Mouse (Mus musculus) bone marrow macrophage, adult 2 months (primary cell): Measurements from ENCODE around the gene LTO1.

Experiments
- CTCF ChIP-seq: IDR thresholded peaks from 2 replicates; pipeline ENCODE4 v1.5.1; 2012; ENCODE audit warnings: low read depth, mild to moderate bottlenecking, low read length, moderate library complexity
- POLR2A ChIP-seq: IDR thresholded peaks from 2 replicates; pipeline ENCODE4 v1.6.1; 2012; ENCODE audit warnings: mild to moderate bottlenecking, low read depth, low read length, borderline replicate concordance

GRCm38 (mm10) chr7:144940585-144940984 lies 25.7 kb downstream of the LTO1 start:
- TF ChIP-seq POLR2A (no peak), CTCF (no peak)
